Mouse (Mus musculus) heart, adult 10 weeks (tissue): ENCODE measurements around the gene Stx3. TPM values are rescaled to one million over a fixed set of nuclear protein-coding genes. Genes with fewer than 3 reads are reported as not detected.

Source experiments
- polyA plus RNA-seq: library from polyadenylated mRNA; stranded (reverse); fragments of 350-450 nt; fragmentation: Illumina TruSeq; extraction: RNeasy Lipid Tissue Mini Kit (QIAGEN cat#74804); gene quantifications from one replicate; pipeline ENCODE4 v1.2.3, GENCODE M21; 2014; ENCODE audit warnings: low read depth, low replicate concordance

The Stx3 gene
- polyA plus RNA-seq: 6.6 TPM

DNA sequence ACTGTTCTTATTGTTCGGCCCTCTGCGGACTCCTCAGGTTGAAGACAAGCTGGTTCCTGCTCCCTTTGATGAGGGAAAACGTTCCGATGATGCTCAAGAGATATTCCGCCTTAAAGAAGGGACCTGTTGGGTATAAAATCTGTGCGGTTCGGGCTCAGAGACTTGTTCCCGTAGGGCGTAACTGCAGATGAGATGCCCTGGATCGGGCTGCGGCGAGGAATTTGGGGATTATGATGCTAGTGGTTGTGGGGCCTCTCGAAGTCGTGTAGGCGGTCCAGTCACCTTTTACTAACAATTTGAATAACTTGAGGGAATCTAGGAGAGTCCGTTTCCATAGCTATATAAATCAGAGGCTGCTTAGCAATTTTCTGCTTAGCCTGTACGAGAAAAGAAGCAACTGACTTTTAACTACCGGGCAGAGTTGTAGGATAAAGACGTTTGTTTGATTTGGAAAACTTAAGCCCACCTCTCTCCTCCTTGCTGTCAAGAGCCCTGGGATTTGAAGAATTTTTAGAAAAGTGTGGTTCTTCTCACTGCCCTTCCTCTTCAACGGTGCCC, at the start of gene Stx3:
Gene Stx3, minus strand, starts transcription at position 261 of the 558 bp plus-strand sequence.

DNA sequence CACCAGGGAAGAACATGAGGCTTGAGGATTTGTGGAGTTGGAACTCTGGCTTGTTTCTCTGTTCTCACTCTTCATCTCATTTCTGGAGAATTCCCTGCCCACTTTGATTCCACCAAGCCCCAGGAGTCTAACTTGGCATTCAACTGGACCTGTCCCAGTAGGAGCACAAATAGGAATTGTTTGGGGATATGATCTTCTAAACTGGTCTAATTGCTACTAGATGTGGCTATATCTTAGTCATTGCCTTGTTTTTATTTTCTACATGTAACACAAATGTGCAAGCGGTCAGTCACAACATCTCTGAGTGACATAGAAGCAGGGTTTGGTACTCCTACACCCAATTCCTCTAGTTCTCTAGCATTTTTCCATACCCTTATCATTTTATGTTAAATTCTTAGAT, 41.8 kb upstream of the Stx3 start, which contains the start of gene Olfr1418:
Gene Olfr1418, minus strand, starts transcription at position 101 of the 400 bp plus-strand sequence.

DNA sequence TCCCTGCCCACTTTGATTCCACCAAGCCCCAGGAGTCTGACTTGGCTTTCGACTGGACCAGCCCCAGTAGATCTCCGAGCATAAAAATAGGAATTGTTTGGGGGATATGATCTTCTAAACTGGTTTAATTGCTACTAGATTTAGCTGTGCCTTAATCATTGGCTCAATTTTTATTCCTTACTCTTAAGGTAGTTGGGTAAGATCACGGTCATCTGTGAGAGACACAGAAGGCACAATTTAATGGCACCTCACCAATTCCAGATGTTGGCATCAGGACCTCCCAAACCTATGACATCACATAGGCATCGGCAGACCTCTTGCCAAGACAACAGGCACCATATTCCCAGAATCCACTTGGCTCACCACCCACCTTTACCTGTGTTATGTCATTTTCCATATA, 19.9 kb upstream of the Stx3 start, which contains the start of gene Olfr1417:
Gene Olfr1417, minus strand, starts transcription at position 101 of the 400 bp plus-strand sequence.

DNA sequence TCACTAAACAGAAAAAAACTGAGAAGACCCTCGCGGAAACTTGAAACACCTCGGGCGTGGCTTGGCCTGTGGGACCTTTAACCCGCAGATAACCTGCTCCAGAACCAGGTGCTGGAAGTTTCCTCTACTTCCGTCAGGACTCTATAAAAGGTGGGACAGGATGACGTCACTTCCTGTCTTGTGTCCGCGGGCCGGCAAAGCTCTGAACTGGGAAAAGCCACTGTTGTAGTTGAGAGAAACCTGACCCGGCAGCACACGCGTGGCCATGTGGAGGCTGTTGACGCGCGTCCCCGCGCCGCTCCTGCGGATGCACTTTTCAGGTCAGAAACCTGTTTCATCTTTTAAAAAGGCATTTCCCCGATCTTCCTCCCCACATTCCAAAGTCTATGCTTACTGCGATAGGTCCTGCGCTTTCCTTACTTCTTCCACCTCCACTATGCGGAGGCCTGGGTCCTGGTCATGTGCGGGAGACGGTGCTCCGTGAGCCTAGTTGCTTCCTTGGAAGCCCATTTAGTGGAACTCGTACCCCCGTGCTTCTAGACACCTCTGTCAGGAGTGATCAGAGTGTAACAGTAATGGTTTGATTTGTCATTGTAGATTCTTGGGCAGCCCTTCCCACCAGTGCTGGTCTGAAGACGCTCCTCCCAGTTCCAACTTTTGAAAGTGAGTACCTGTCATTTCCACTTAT, 48.9 kb downstream of the Stx3 start, which contains the start of gene Mrpl16:
Gene Mrpl16, plus strand, starts transcription at position 187 of the 688 bp plus-strand sequence.

DNA sequence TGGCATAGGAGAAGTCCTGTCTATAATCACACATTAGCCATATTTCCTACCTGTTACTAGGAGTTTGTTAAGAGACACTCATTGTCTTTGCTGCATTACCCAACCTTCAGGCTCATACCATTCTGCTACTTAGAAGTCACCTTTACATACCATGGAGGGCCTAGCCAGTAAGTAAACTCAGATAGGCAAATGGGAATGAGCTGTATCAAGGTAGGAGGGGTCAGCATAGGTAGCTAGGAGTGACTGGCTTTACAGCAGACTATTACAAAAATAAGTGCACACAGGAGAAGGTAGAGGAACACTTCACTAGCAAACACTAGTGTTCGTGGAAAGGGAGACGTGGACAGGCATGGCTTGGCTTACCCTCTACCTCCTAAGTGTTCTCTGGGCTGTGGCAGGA, 71.9 kb downstream of the Stx3 start, which contains the start of gene Gif:
Gene Gif, plus strand, starts transcription at position 257 of the 400 bp plus-strand sequence.

Other genes with a start within 250 kb of the Stx3 start
- 4.2 TPM for gene Ms4a6d, start 214.6 kb downstream of the Stx3 start, polyA plus RNA-seq
- not detected for gene Ms4a2, start 195.7 kb downstream of the Stx3 start, polyA plus RNA-seq
- not detected for gene Ms4a3, start 178.6 kb downstream of the Stx3 start, polyA plus RNA-seq
- gene Oosp2, start 158.8 kb downstream of the Stx3 start, polyA plus RNA-seq: not detected
- not detected for gene Oosp1, start 128.3 kb downstream of the Stx3 start, polyA plus RNA-seq
- not detected for gene Oosp3, start 122.3 kb downstream of the Stx3 start, polyA plus RNA-seq
- gene Gif, start 71.8 kb downstream of the Stx3 start, polyA plus RNA-seq: not detected
- gene Mrpl16, start 49.0 kb downstream of the Stx3 start, polyA plus RNA-seq: 100 TPM
- not detected for gene Olfr1417, start 19.8 kb upstream of the Stx3 start, polyA plus RNA-seq
- gene Olfr1418, start 41.7 kb upstream of the Stx3 start, polyA plus RNA-seq: not detected
- gene Olfr1419, start 55.7 kb upstream of the Stx3 start, polyA plus RNA-seq: not detected
- not detected for gene Olfr1420, start 67.2 kb upstream of the Stx3 start, polyA plus RNA-seq
- gene Patl1, start 93.0 kb upstream of the Stx3 start, polyA plus RNA-seq: 24.4 TPM
- gene Osbp, start 146.5 kb upstream of the Stx3 start, polyA plus RNA-seq: 73.1 TPM
- not detected for gene Olfr1423, start 221.9 kb upstream of the Stx3 start, polyA plus RNA-seq
- not detected for gene Olfr1424, start 243.3 kb upstream of the Stx3 start, polyA plus RNA-seq